Mouse (Mus musculus) stomach, postnatal 0 days (tissue): ENCODE data around the gene Pisd. TPM values are rescaled to one million over a fixed set of nuclear protein-coding genes. Genes with fewer than 3 reads are reported as not detected.
A peak's percentile ranks its signal among the peaks of the same experiment; 100 is the strongest.
"Not testable (repeated sequence)": the region's sequence is repeated elsewhere in the genome, so short reads cannot be mapped to it uniquely, and the experiment has no call there.

ENCODE experiments used
- ATAC-seq: fragments of 200-750 bp; cut with Nextera tagmentation; 2 replicates; pipeline ENCODE4 v1.8.0; 2017; ENCODE audit not compliant: low FRiP score, low TSS enrichment
- DNase-seq: peaks from one replicate; pipeline ENCODE4 v3.0.0-alpha.2; 2016; ENCODE audit warnings: low spot score
- H3K27ac ChIP-seq: fragments of 300-500 bp; sonication (generic); replicated peaks from 2 replicates; pipeline ENCODE4 v1.5.1; 2014; ENCODE audit warnings: mild to moderate bottlenecking, control low read depth
- H3K27me3 ChIP-seq: fragments of 300-500 bp; sonication (generic); 2 replicates; pipeline ENCODE4 v1.6.1; 2014; ENCODE audit warnings: low read length; ENCODE audit not compliant: control insufficient read depth, insufficient read depth
- H3K36me3 ChIP-seq: fragments of 300-500 bp; sonication (generic); 2 replicates; pipeline ENCODE4 v1.6.1; 2014; ENCODE audit warnings: low read length, mixed read lengths; ENCODE audit not compliant: control insufficient read depth, insufficient read depth
- H3K4me1 ChIP-seq: fragments of 300-500 bp; sonication (generic); replicated peaks from 2 replicates; pipeline ENCODE4 v1.6.1; 2014; ENCODE audit warnings: antibody characterized with exemption; ENCODE audit not compliant: control insufficient read depth, insufficient read depth
- H3K4me2 ChIP-seq: fragments of 300-500 bp; sonication (generic); replicated peaks from 2 replicates; pipeline ENCODE4 v1.6.1; 2014; ENCODE audit warnings: low read depth, mild to moderate bottlenecking, control low read depth, moderate library complexity
- H3K4me3 ChIP-seq: fragments of 300-500 bp; sonication (generic); 2 replicates; pipeline ENCODE4 v1.5.1; 2014; ENCODE audit warnings: low read depth, low read length, control low read depth
- H3K9ac ChIP-seq: fragments of 300-500 bp; sonication (generic); 2 replicates; pipeline ENCODE4 v1.6.1; 2014; ENCODE audit warnings: mild to moderate bottlenecking, low read length, control low read depth, mixed read lengths
- H3K9me3 ChIP-seq: fragments of 300-500 bp; sonication (generic); 2 replicates; pipeline ENCODE4 v1.6.1; 2016; ENCODE audit warnings: low read length; ENCODE audit not compliant: control insufficient read depth
- CTCF ChIP-seq: IDR thresholded peaks from 2 replicates; pipeline ENCODE4 v1.5.1; 2016; ENCODE audit warnings: antibody characterized with exemption, low read depth, mild to moderate bottlenecking, moderate library complexity
- EP300 ChIP-seq: optimal IDR thresholded peaks from 2 replicates; pipeline ENCODE3; 2016; ENCODE audit warnings: antibody characterized with exemption
- WGBS: fragments of 180-500 bp; shearing (Covaris S2); extraction: QIAGEN DNeasy Blood & Tissue Kit; methylation state at CpG from one replicate; pipeline ENCODE4 v1.1.7; 2014; 5-methylcytosine and 5-hydroxymethylcytosine counted together
- polyA plus RNA-seq: library from polyadenylated mRNA; unstranded; fragments of >200 nt; fragmentation: Nextera tagmentation; extraction: Ambion mirVana; gene quantifications from 2 replicates; pipeline ENCODE4 v1.2.1, GENCODE M21; 2015

Pisd gene
- 69.4 and 71.7 TPM in 2 replicates for polyA plus RNA-seq

DNA sequence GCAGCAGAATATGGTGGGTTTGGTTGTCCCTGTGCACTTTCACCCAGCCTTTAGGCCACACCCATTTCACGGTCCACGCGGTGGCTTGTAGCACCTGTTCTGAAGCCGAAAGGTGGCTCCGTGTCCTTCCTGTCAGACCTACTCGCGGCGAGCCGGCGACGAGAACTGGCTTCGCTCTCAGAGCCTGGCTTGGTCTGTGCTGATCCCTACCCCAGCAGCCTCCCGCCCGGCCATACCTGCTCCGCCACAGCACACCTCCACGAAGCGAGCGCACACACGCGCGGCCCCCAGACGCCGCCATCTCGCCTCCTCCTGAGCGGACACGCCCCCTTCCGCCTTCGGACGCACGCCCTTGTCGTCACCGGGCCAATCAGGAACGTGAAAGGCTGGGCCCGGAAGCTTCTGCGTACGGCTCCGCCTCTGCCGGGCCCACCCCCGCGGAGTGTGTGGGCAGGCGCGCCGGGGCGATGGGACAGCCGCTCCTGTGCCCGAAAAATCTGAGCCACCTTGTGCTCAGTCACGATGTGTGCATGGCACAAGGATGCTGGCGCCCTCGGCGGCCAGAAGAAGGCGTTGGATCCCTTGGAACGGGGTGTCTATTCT lies at the start of gene Pisd:
TSS of gene Pisd (minus strand) at position 334 of the 603 bp plus-strand sequence.
- no peaks in the 10 kb centered on the region for H3K9me3 ChIP-seq
- WGBS = under 1% methylated on average over 52 of the region's 52 CpGs
- no peaks in the 10 kb centered on the region for H3K36me3 ChIP-seq
- H3K27ac ChIP-seq = peak within 1 kb of the TSS; percentile 53
- H3K9ac ChIP-seq = peak within 1 kb of the TSS; percentile 66
- no peak for TF ChIP-seq EP300
- TF ChIP-seq CTCF = peak; percentile 62
- peak; percentile 99 for ATAC-seq
- peak; percentile 96 for DNase-seq
- H3K4me2 ChIP-seq = peak within 1 kb of the TSS; percentile 83
- no peaks in the 10 kb centered on the region for H3K27me3 ChIP-seq
- no peaks in the 10 kb centered on the region for H3K4me1 ChIP-seq
- peak within 1 kb of the TSS; percentile 76 for H3K4me3 ChIP-seq

DNA sequence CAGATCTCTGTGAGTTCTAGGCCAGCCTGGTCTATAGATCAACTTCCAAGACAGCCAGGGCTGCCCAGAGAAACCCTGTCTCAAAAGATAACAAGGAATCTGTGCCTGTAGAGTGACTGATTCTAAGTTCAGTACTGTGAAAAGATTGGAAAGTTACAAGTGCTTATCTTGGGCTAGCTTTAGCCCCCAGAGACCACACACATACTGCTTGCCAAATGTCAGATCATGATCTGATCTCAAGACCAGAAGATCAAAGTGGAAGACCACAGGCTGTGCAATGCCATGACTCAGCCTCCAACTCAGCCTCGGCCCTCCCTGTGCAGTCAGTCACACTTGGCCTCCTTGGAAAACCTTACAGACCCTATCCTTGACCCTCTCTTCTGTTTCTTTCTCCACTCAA lies 49.1 kb upstream of the Pisd start:
- Histone ChIP-seq H3K4me1 (no peaks in the 10 kb centered on the region), H3K9me3 (no peaks in the 10 kb centered on the region), H3K27me3 (no peaks in the 10 kb centered on the region), H3K4me2 (no peak overlapping the region), H3K27ac (no peak overlapping the region), H3K9ac (no peak overlapping the region), H3K36me3 (peaks cover 12% of the 10 kb centered on the region), H3K4me3 (no peak overlapping the region)
- 75% methylated on average over 1 of the region's 1 CpGs for WGBS
- ATAC-seq = no peak
- no peak for TF ChIP-seq EP300
- TF ChIP-seq CTCF = no peak
- DNase-seq = no peak

DNA sequence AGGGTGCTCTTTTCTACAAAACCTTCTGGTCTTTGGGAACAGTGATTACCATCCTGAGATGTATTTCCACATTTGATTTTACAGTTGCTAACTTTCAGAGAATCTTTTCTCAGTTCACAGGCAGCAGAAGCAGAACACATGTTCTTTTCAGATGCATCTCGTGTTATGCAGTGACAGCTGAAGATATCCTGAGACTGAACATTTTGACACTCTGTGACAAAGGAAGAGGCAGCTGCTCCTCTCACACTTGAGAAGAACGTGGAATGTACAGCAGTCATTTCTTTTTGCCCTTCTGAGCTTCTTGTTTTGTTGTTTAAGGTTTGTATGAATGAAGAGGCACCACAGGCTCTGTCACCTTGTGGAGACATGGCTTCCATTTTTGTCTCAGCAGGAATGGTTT lies 44.6 kb upstream of the Pisd start:
- ATAC-seq = no peak
- no peak for DNase-seq
- Histone ChIP-seq H3K36me3 (peaks cover 10% of the 10 kb centered on the region), H3K9me3 (no peaks in the 10 kb centered on the region), H3K4me1 (no peaks in the 10 kb centered on the region), H3K9ac (no peak overlapping the region), H3K27me3 (no peaks in the 10 kb centered on the region), H3K4me3 (no peak overlapping the region), H3K27ac (no peak overlapping the region), H3K4me2 (no peak overlapping the region)
- WGBS = 92% methylated on average over 2 of the region's 2 CpGs
- TF ChIP-seq EP300 = no peak
- TF ChIP-seq CTCF = no peak

DNA sequence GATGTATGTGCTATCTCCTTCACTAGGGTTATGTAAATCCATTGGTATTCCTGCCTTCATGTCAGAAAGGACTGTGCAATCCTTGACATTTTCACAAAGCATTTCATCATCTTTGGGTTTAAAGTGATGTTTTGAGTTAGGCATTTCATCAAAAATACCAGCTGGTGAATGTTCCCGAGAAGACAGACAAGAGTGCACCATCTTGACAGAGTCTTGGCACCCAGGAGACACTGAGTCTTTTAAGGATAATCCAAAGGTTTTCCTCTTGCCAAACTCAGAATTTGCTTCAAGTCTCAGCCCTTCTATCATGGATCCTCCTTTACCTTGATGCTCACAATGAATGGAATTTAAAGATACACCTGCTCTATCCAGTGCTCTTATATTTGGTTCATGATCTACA lies 43.3 kb upstream of the Pisd start:
- H3K36me3 ChIP-seq, ATAC-seq, DNase-seq, H3K27me3 ChIP-seq, H3K4me3 ChIP-seq, H3K4me2 ChIP-seq, H3K4me1 ChIP-seq, H3K27ac ChIP-seq, H3K9ac ChIP-seq, H3K9me3 ChIP-seq: not testable (repeated sequence)
- 85% methylated on average over 1 of the region's 1 CpGs for WGBS

DNA sequence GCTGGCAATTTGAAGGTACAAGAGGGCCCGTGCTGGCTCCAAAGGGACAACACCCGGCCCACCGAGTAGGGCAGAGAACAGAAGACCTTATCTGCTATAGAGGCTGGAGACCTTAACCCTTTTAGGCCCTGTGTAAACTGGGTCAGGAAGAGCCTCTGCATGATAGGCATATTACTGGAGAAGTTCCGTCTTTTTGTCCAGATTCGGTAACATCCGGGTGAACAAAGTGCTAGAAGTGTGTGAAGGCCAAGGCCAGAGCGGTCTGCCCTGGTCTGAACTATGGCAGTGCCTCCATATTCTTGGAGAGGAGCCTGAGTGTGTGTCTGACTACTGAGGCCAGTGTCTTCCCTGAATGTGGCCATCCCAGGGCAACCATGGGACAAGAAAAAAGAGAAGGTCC lies 41.6 kb upstream of the Pisd start, which contains the start of gene Gm20671:
TSS of gene Gm20671 (minus strand) at position 101 of the 400 bp plus-strand sequence.
- Histone ChIP-seq H3K27ac (no peak within 1 kb of the TSS), H3K4me2 (no peak within 1 kb of the TSS), H3K4me3 (no peak within 1 kb of the TSS), H3K9ac (no peak within 1 kb of the TSS), H3K36me3 (peaks cover 10% of the 10 kb centered on the region), H3K9me3 (no peaks in the 10 kb centered on the region), H3K4me1 (no peaks in the 10 kb centered on the region), H3K27me3 (no peaks in the 10 kb centered on the region)
- DNase-seq = no peak
- TF ChIP-seq EP300 (no peak), CTCF (no peak)
- WGBS = 88% methylated on average over 7 of the region's 7 CpGs
- ATAC-seq = no peak

DNA sequence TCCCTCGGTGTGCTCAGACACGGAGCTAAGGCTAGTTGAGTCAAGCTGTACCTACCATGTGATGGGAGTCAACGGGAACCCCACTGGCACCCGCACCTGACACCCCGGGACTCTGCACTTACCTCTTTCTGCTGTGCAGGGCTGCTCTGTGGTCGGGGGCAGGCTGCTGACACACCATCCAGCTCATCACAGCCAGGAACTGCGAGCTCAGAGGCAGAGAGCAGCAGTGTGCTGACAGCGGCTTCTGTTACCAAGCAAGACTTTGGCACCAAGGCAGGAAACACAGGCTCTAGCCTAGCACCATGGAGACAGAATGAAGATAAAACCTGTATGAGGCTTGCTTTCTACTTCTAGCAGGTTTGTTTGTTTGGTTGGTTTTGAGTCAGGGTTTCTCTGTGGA lies 35.0 kb upstream of the Pisd start:
- no peak overlapping the region for H3K9ac ChIP-seq
- no peaks in the 10 kb centered on the region for H3K27me3 ChIP-seq
- WGBS = 97% methylated on average over 8 of the region's 8 CpGs
- no peaks in the 10 kb centered on the region for H3K4me1 ChIP-seq
- DNase-seq (no peak), ATAC-seq (no peak)
- peaks cover 18% of the 10 kb centered on the region for H3K36me3 ChIP-seq
- H3K4me2 ChIP-seq = no peak overlapping the region
- no peaks in the 10 kb centered on the region for H3K9me3 ChIP-seq
- TF ChIP-seq EP300 (no peak), CTCF (no peak)
- H3K27ac ChIP-seq = no peak overlapping the region
- H3K4me3 ChIP-seq = no peak overlapping the region
